Mouse (Mus musculus) E14TG2a.4 (cell line): ENCODE data around the gene Dner.

ENCODE experiments used
- CTCF ChIP-seq: conservative IDR thresholded peaks from 2 replicates; pipeline ENCODE4 v1.5.1; 2014; ENCODE audit warnings: low read length
- NANOG ChIP-seq: IDR thresholded peaks from 2 replicates; pipeline ENCODE4 v1.6.1; 2014; ENCODE audit warnings: borderline replicate concordance, low read length, mixed read lengths
- POU5F1 ChIP-seq: IDR thresholded peaks from 2 replicates; pipeline ENCODE4 v1.6.1; 2014; ENCODE audit warnings: low read length, borderline replicate concordance

GRCm38 (mm10) chr1:84464761-84465160 is 231.3 kb downstream of the Dner start:
- TF ChIP-seq CTCF = no peak
- TF ChIP-seq POU5F1 = no peak
- no peak for TF ChIP-seq NANOG
